Mouse (Mus musculus): ENCODE data around the gene Gm12248.
"Not testable (repeated sequence)": the region's sequence is repeated elsewhere in the genome, so short reads cannot be mapped to it uniquely, and the experiment has no call there.

The Gm12248 gene

GRCm38 (mm10) chr11:58102581-58103343, 9.8 kb upstream of the Gm12248 start:
- DNase-seq (ENCODE audit: low spot score in 2 of 2), result no peak

GRCm38 (mm10) chr11:58102146-58102545, 9.2 kb upstream of the Gm12248 start:
- DNase-seq (ENCODE audit: low spot score in 2 of 2), result no peak

DNA sequence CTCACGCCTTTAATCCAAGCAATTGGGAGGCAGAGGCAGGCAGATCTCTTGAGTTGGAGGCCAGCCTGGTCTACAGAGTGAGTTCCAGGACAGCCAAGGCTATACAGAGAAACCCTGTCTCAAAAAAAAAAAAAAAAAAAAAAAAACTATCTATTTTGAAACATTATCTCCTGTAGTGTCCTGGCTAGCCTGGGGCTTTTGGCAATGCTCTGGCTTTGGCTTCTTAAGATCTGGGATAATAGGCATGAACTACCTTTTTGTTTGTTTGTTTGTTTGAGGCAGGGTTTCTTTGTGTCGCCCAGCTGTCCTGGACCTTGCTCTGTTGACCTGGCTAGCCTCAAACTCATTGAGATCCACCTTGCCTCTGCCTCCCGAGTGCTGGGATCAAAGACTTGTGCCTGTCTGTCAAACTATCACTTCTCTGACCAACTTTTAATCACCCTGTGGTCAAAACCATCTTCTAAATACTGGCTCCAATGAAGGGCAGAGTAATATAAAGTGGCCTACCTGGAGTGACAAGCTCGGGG, 8.3 kb upstream of the Gm12248 start:
- no peak for DNase-seq (ENCODE audit: low spot score in 2 of 2)

- no peak for DNase-seq (ENCODE audit: low spot score in 2 of 2)
These were observed 7.1 kb upstream of the Gm12248 start for GRCm38 (mm10) chr11:58100006-58100405.

GRCm38 (mm10) chr11:58098366-58098720, 5.4 kb upstream of the Gm12248 start:
- DNase-seq (ENCODE audit: low spot score in 2 of 2), result not testable (repeated sequence)

- no peak for DNase-seq (ENCODE audit: low spot score in 2 of 2)
These were observed 4.9 kb upstream of the Gm12248 start for GRCm38 (mm10) chr11:58097621-58098365.

DNA sequence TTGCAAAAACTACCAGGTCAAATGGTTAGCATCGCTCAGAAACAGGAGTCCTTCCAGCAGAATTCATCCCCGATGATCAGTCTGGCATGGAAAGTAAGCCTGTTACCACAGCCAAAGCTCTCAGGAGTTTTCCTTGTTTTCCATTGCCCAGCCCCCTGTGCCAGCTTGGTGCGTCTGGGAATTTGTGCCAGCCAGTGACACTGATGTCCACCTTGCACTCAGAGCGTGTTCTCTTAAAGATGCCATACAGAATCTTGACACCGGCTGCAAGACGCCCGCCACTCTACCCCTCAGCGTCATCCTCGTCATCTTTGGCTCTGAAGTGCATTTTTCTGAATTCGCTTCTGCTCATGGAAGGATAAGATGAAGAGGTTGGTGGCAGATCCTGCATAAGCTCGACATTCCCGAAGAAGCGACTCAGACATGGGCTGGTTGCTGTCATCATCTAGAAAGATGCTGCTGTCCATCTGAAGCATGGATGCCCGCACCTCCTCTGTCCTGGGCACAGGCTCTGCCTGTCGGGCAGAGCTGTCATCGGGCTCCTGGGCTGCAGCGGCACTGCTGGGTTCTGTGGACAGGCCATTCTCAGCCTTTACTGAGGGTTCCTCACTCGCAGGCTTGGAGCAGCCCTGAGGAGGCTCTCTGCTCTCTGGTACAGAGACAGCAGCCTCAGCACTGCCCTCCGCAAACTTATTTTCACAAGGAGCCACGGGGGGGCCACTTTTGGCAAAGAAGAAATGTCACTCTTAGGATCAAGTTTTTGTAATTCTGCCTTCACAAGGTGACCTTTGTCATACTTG, 4.1 kb upstream of the Gm12248 start:
- DNase-seq (ENCODE audit: low spot score in 2 of 2), result no peak

DNA sequence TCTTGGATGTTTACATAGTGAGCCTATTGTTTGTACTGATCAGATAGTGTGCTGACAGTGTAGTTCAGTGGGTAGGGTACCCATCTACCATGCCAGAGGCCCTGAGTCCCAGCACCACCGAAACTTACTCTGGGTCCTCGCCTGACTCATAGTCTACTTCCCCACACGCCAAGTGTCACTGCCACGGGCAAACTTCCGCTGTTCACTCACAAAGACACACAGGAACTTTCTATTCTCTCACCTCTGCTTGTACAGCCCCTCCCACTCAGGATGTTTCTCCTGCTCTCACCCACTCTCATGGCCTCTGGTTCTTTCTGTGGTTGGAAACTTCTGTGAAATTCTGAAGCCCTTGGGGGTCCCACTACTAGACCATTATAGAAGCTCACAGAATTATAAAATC, 3.2 kb upstream of the Gm12248 start:
- DNase-seq (ENCODE audit: low spot score in 2 of 2), result no peak

DNA sequence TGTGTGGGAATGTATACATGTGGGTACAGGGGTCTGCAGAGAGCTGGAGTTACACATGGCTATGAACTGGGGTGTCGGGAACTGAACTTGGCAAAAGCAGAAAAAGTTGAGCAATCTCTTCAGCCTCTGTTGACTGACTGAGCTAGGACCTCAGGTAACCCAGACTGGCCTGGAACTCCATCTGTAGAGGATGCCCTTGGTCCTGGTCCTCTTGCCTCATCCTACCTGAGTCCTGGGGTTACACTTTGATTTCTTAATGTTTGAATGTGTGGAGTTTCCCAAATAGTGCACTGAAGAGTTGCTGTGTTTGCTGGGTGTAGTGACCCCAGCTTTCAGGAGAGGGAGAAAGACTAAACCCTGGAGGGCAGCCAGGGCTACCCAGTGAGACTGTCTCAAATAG, 2.6 kb upstream of the Gm12248 start:
- no peak for DNase-seq (ENCODE audit: low spot score in 2 of 2)

DNA sequence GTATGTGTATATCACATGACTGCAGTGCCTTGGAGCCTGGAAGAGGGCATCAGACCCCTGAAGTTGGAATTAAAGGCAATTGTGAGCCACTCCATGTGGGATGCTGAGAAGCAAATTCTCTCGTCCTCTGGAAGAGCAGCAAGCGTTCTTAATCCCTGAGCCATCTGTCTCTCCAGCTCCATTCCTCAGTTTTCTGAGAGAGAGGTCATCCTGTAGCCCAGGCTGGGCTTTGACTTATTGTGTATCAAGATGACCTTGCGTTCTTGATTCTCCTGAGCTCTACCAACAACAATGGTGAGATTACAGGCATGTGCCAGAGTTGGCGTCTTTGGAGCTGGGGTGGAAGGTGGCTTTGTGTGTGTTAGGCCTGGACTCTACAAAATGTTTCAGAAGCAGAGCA, 1.8 kb upstream of the Gm12248 start:
- DNase-seq (ENCODE audit: low spot score in 2 of 2), result no peak

GRCm38 (mm10) chr11:58092541-58092940, 393 bp downstream of the Gm12248 start:
- no peak for DNase-seq (ENCODE audit: low spot score in 2 of 2)

GRCm38 (mm10) chr11:58081716-58082115, 11.2 kb downstream of the Gm12248 start:
- no peak for DNase-seq (ENCODE audit: low spot score in 2 of 2)

- no peak for DNase-seq (ENCODE audit: low spot score in 2 of 2)
These were observed 15.7 kb downstream of the Gm12248 start for GRCm38 (mm10) chr11:58077270-58077669.

GRCm38 (mm10) chr11:58072978-58073377, 20.0 kb downstream of the Gm12248 start:
- no peak for DNase-seq (ENCODE audit: low spot score in 2 of 2)

- no peak for DNase-seq (ENCODE audit: low spot score in 2 of 2)
These were observed 27.9 kb downstream of the Gm12248 start for GRCm38 (mm10) chr11:58065025-58065424.

DNA sequence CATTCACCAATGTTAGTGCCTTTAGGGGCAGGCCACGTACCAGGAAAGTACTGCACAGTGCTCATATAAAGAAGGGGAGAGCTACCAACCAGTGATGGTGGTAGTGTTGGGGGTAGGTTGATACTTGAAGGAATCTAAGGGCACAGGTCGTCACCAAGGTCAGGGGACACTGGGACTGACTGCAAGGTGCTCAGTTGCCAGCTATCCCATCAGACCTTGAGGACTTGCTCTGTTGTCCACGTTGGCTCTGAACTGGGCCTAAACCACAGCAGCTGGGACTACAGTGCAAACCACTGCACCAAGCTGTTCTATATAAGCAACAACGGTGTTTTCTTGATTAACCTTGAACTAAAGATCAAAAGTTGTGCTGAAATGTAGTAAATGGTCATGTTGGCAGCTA, 30.3 kb downstream of the Gm12248 start:
- DNase-seq (ENCODE audit: low spot score in 2 of 2), result no peak

DNA sequence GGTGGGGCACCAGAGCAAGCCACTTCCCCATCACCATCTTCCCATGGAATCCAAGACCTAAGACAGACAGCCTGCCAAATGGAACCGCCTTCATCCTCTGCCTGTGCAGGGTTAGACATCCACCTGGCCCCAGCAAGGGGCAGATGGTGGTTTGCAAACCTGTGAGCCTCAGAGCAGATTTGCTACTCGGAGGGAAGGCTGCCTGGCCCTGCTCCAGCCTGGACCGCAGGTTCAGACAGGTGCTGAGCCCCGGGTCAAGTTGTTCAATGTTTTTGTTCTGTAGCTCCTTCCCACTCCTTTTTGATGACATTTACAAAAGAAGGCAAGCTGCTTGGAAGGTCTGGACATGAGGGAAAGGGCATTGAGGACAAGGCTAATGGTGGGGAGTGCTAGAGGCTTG, 31.7 kb downstream of the Gm12248 start:
- not testable (repeated sequence) for DNase-seq (ENCODE audit: low spot score in 2 of 2)

- DNase-seq (ENCODE audit: low spot score in 2 of 2), result not testable (repeated sequence)
These were observed 33.2 kb downstream of the Gm12248 start for GRCm38 (mm10) chr11:58059752-58060151.

DNA sequence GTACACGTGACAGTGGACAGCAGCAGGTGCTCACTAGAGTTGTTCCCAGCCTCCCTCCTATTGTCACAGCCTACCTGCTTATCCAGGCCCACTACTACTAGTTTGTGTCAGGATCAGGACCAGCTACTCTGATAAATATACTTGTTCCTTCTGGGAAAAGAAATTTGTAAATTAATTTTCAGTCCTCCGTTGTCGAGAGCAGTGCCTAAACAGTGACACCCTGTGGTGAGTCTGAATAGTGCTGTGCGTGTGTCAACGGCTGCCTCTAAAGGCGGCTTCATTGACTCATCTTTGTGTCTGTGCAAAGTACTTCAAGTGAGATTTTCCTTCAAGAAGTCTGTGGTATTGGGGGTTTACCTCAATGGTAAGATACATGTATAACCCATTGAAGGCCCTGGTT, 35.5 kb downstream of the Gm12248 start:
- peak in 1 of 2 experiments; percentile 60 for DNase-seq (ENCODE audit: low spot score in 2 of 2)

- DNase-seq (ENCODE audit: low spot score in 2 of 2), result no peak
These were observed 46.5 kb downstream of the Gm12248 start for GRCm38 (mm10) chr11:58046438-58046837.

DNA sequence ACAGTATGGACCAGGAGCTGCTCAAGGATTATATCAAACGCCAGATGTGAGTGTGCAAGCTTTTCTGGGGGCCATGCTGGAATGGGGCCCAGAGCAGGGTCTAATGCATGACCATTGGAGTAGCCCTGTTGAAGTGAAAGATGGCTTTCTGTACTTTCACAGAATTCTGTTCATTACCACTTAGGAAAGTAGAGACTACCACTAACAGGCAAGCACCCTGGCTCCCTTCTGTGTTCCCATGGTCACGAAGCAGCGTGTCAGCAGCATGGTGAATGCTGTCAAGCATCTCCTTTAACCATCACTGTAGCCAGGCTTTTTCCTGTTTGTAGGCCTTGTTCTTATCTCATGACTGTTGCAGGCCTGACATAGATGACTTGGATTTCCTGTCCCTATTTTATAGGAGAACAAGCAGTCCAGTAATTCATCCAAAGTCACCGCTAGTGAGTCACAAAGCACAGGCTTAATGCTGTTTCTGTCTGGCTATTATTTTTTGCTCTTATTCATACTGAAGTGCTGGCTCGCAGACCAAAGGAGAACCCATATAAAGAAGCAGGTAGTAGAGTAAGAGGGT, 50.0 kb downstream of the Gm12248 start:
- DNase-seq (ENCODE audit: low spot score in 2 of 2), result no peak

GRCm38 (mm10) chr11:58039027-58039426, 53.9 kb downstream of the Gm12248 start:
- no peak for DNase-seq (ENCODE audit: low spot score in 2 of 2)
